Mouse (Mus musculus) frontal cortex, postnatal 36 days (tissue): ENCODE results near the gene Uts2.
A peak's percentile ranks its signal among the peaks of the same experiment; 100 is the strongest.

Experiments used
- DNase-seq, 2 experiments: peaks; one replicate each; pipeline ENCODE4 v3.0.0; 2022; ENCODE audit warnings: low spot score in 2 of 2

Gene Uts2

GRCm38 (mm10) chr4:150996797-150997196 is at the start of gene Uts2:
Gene Uts2 (plus strand): TSS chr4:150997097.
- DNase-seq: no peak

- no peak for DNase-seq
These were observed 45.9 kb upstream of the Uts2 start for GRCm38 (mm10) chr4:150950972-150951371.

- DNase-seq: no peak
These were observed 40.4 kb upstream of the Uts2 start for GRCm38 (mm10) chr4:150956369-150957105.

- DNase-seq: no peak
These were observed 39.8 kb upstream of the Uts2 start for GRCm38 (mm10) chr4:150957106-150957458.

GRCm38 (mm10) chr4:150958536-150958935 is 38.4 kb upstream of the Uts2 start:
- no peak for DNase-seq

- no peak for DNase-seq
These were observed 34.7 kb upstream of the Uts2 start for GRCm38 (mm10) chr4:150962231-150962630.

GRCm38 (mm10) chr4:150963711-150964110 is 33.2 kb upstream of the Uts2 start:
- DNase-seq: no peak

GRCm38 (mm10) chr4:150964635-150965554 is 32.0 kb upstream of the Uts2 start:
- peak; percentile 85 to 90 for DNase-seq

GRCm38 (mm10) chr4:150965555-150965951 is 31.3 kb upstream of the Uts2 start:
- no peak for DNase-seq

GRCm38 (mm10) chr4:150966556-150966955 is 30.3 kb upstream of the Uts2 start:
- peak; percentile 55 to 74 for DNase-seq

GRCm38 (mm10) chr4:150968956-150969355 is 27.9 kb upstream of the Uts2 start:
- DNase-seq: no peak

GRCm38 (mm10) chr4:150973264-150973663 is 23.6 kb upstream of the Uts2 start:
- no peak for DNase-seq

- no peak for DNase-seq
These were observed 21.8 kb upstream of the Uts2 start for GRCm38 (mm10) chr4:150975145-150975544.

- DNase-seq: no peak
These were observed 18.6 kb upstream of the Uts2 start for GRCm38 (mm10) chr4:150978156-150978910.

GRCm38 (mm10) chr4:150979455-150979854 is 17.4 kb upstream of the Uts2 start:
- no peak for DNase-seq

GRCm38 (mm10) chr4:150980153-150980552 is 16.7 kb upstream of the Uts2 start:
- no peak for DNase-seq

- no peak for DNase-seq
These were observed 6.7 kb upstream of the Uts2 start for GRCm38 (mm10) chr4:150990148-150990547.

GRCm38 (mm10) chr4:150998626-150999025 is 1.7 kb downstream of the Uts2 start:
- no peak for DNase-seq

- no peak for DNase-seq
These were observed 4.5 kb downstream of the Uts2 start for GRCm38 (mm10) chr4:151001397-151001796.

- DNase-seq: no peak
These were observed 8.9 kb downstream of the Uts2 start for GRCm38 (mm10) chr4:151005656-151006318.

GRCm38 (mm10) chr4:151006945-151007344 is 10.0 kb downstream of the Uts2 start:
- DNase-seq: peak; percentile 24 to 38

GRCm38 (mm10) chr4:151010316-151010715 is 13.4 kb downstream of the Uts2 start:
- DNase-seq: no peak
